Comparison of ENCODE assay signal across 8 mouse cellular contexts in genomic region chr2:30463904-30464330, GRCm38 (mm10). TPM values are rescaled to one million over a fixed set of nuclear protein-coding genes. Genes with fewer than 3 reads are reported as not detected.
DNase-seq lines count a peak whose midpoint lies in the region; ATAC-seq lines count a peak whose summit lies in the region.

No protein-coding gene starts in this region.

- intact Hi-C loops in left cerebral cortex, postnatal 36 days (cut with DNase I): loop anchor here (2.0 kb wide), 1 partner anchor 23 kb away; no protein-coding TSS in a partner anchor

- H3K9ac ChIP-seq in forebrain, embryonic 15.5 days (replicated peaks): no peak overlapping the region
- no peak overlapping the region for H3K9ac ChIP-seq in hindbrain, embryonic 12.5 days

- peak; percentile 54 for DNase-seq in layer of hippocampus, adult 11-12 months (ENCODE audit: low spot score)
- no peak for DNase-seq in layer of hippocampus, postnatal 10 days (ENCODE audit: low spot score in 2 of 2)
- DNase-seq in cerebellum, adult 11-12 months: peak; percentile 87
- peak; percentile 57 to 63 for DNase-seq in left cerebral cortex, postnatal 36 days (ENCODE audit: low spot score in 2 of 2)
- DNase-seq in spleen, postnatal 4 days (ENCODE audit: low spot score in 2 of 2): peak; percentile 70 to 76

- H3K4me3 ChIP-seq in forebrain, embryonic 15.5 days: peak overlapping the region; percentile 10
- peak overlapping the region; percentile 16 for H3K4me3 ChIP-seq in hindbrain, embryonic 12.5 days

- no peaks in the 10 kb centered on the region for H3K36me3 ChIP-seq in forebrain, embryonic 15.5 days
- no peaks in the 10 kb centered on the region for H3K36me3 ChIP-seq in hindbrain, embryonic 12.5 days

- peak overlapping the region; percentile 23 for H3K4me2 ChIP-seq in forebrain, embryonic 15.5 days (replicated peaks)
- H3K4me2 ChIP-seq in hindbrain, embryonic 12.5 days (replicated peaks): peak overlapping the region; percentile 46

- H3K9me3 ChIP-seq in forebrain, embryonic 15.5 days: no peaks in the 10 kb centered on the region
- H3K9me3 ChIP-seq in hindbrain, embryonic 12.5 days (replicated peaks): no peaks in the 10 kb centered on the region

- H3K4me1 ChIP-seq in forebrain, embryonic 15.5 days: peaks cover 13% of the 10 kb centered on the region
- peaks cover 27% of the 10 kb centered on the region for H3K4me1 ChIP-seq in hindbrain, embryonic 12.5 days

- no peak overlapping the region for H3K27ac ChIP-seq in forebrain, embryonic 15.5 days (replicated peaks)
- H3K27ac ChIP-seq in hindbrain, embryonic 12.5 days: 0 out of 2 replicates have a peak overlapping the region, but pooled peaks have one; percentile 46

- WGBS in forebrain, embryonic 15.5 days: 4% methylated on average over 9 of the region's 9 CpGs
- WGBS in hindbrain, embryonic 12.5 days: 4% methylated on average over 9 of the region's 9 CpGs

- H3K27me3 ChIP-seq in forebrain, embryonic 15.5 days: no peaks in the 10 kb centered on the region
- no peaks in the 10 kb centered on the region for H3K27me3 ChIP-seq in hindbrain, embryonic 12.5 days

- ATAC-seq in forebrain, embryonic 15.5 days (replicated peaks): peak; percentile 62
- ATAC-seq in hindbrain, embryonic 12.5 days (ENCODE audit: low FRiP score): peak; percentile 76
- peak; percentile 97 for ATAC-seq in megakaryocyte-erythroid progenitor cell, adult 5-6 weeks (replicated peaks; ENCODE audit: low FRiP score, low TSS enrichment, poor library complexity, severe bottlenecking)

RNA-seq across cellular contexts. Expression of gene Ier5l, which starts 10.1 kb away (rescaled TPM):
- 1 to 10 TPM; 8.0 to 9.6 TPM for total RNA-seq in layer of hippocampus, postnatal 10 days (2021)
- polyA plus RNA-seq in forebrain, embryonic 15.5 days (2015; fragmentation: Nextera tagmentation; extraction: Ambion mirVana): 2.0 and 2.5 TPM in 2 replicates
- 4.7 and 4.8 TPM in 2 replicates for polyA plus RNA-seq in hindbrain, embryonic 12.5 days (2016; fragmentation: Nextera tagmentation; extraction: Ambion mirVana)
- total RNA-seq in left cerebral cortex, postnatal 36 days (2021): 10 to 100 TPM; 17.9 to 21.3 TPM
- not detected in 2 replicates for total RNA-seq in megakaryocyte-erythroid progenitor cell, adult 5-6 weeks (2014; fragmentation: Nextera tagmentation)
- total RNA-seq in megakaryocyte-erythroid progenitor cell, adult 5-6 weeks (2017): 0.56 TPM in 1 of 2 replicates, not detected in the other

RNA-seq across cellular contexts. Expression of gene Ptpa, which starts 48.1 kb away (rescaled TPM):
- total RNA-seq in layer of hippocampus, postnatal 10 days (2021): 100 to 1,000 TPM; 144 to 159 TPM
- 146 and 152 TPM in 2 replicates for polyA plus RNA-seq in forebrain, embryonic 15.5 days (2015; fragmentation: Nextera tagmentation; extraction: Ambion mirVana)
- 133 and 134 TPM in 2 replicates for polyA plus RNA-seq in hindbrain, embryonic 12.5 days (2016; fragmentation: Nextera tagmentation; extraction: Ambion mirVana)
- total RNA-seq in left cerebral cortex, postnatal 36 days (2021): 100 to 1,000 TPM; 175 to 182 TPM
- 228 and 237 TPM in 2 replicates for total RNA-seq in megakaryocyte-erythroid progenitor cell, adult 5-6 weeks (2014; fragmentation: Nextera tagmentation)
- total RNA-seq in megakaryocyte-erythroid progenitor cell, adult 5-6 weeks (2017): 74.1 and 93.5 TPM in 2 replicates

RNA-seq across cellular contexts. Expression of gene Crat, which starts 48.3 kb away (rescaled TPM):
- total RNA-seq in layer of hippocampus, postnatal 10 days (2021): 10 to 100 TPM; 39.0 to 41.9 TPM
- 20.5 and 22.6 TPM in 2 replicates for polyA plus RNA-seq in forebrain, embryonic 15.5 days (2015; fragmentation: Nextera tagmentation; extraction: Ambion mirVana)
- 23.9 and 26.8 TPM in 2 replicates for polyA plus RNA-seq in hindbrain, embryonic 12.5 days (2016; fragmentation: Nextera tagmentation; extraction: Ambion mirVana)
- 10 to 100 TPM; 46.3 to 54.5 TPM for total RNA-seq in left cerebral cortex, postnatal 36 days (2021)
- total RNA-seq in megakaryocyte-erythroid progenitor cell, adult 5-6 weeks (2014; fragmentation: Nextera tagmentation): 24.3 and 29.2 TPM in 2 replicates
- 11.2 and 16.0 TPM in 2 replicates for total RNA-seq in megakaryocyte-erythroid progenitor cell, adult 5-6 weeks (2017)

Comparison
In these comparisons a context has a peak if more than half of its experiments do, and no peak if none do; other contexts are left out.
1. DNase-seq: peak in layer of hippocampus, adult 11-12 months (single experiment), cerebellum, adult 11-12 months (single experiment), left cerebral cortex, postnatal 36 days (2 of 2) and spleen, postnatal 4 days (2 of 2); none in layer of hippocampus, postnatal 10 days (0 of 2).
2. RNA of gene Ier5l, which starts 10.1 kb away (total RNA-seq): 17.9 to 21.3 TPM in left cerebral cortex, postnatal 36 days and 8.0 to 9.6 TPM in layer of hippocampus, postnatal 10 days; 0.56 TPM in megakaryocyte-erythroid progenitor cell, adult 5-6 weeks; every median in the first group is over 4 times any median in the second.
3. Peak in every context shown above with its lines, with median percentiles within 50 percentile points of each other: ATAC-seq.